Mouse (Mus musculus): ENCODE measurements around the gene Fas. TPM values are rescaled to one million over a fixed set of nuclear protein-coding genes. Genes with fewer than 3 reads are reported as not detected.

Fas gene
- polyA plus RNA-seq, 1 experiment from 2014 or later = 0.19 TPM

- Histone ChIP-seq H3K4me1 (peaks cover 11% of the 10 kb centered on the region; the same call in 1 of the 2 replicates), H3K9ac (no peak overlapping the region), H3K4me2 (no peak overlapping the region), H3K9me3 (replicated peaks) (no peaks in the 10 kb centered on the region), H3K27me3 (no peaks in the 10 kb centered on the region), H3K27ac (no peak overlapping the region), H3K36me3 (ENCODE audit: poor library complexity, severe bottlenecking) (no peaks in the 10 kb centered on the region), H3K4me3 (no peak overlapping the region)
- 83% methylated on average over 13 of the region's 13 CpGs for WGBS
- no peak for ATAC-seq
These were observed 2.6 kb upstream of the Fas start for GRCm38 (mm10) chr19:34287656-34288415.

- Histone ChIP-seq H3K4me2 (no peak overlapping the region), H3K27me3 (no peaks in the 10 kb centered on the region), H3K4me3 (no peak overlapping the region), H3K9ac (no peak overlapping the region), H3K27ac (no peak overlapping the region), H3K4me1 (peaks cover 11% of the 10 kb centered on the region; the same call in 1 of the 2 replicates), H3K36me3 (ENCODE audit: poor library complexity, severe bottlenecking) (no peaks in the 10 kb centered on the region), H3K9me3 (replicated peaks) (no peaks in the 10 kb centered on the region)
- ATAC-seq = no peak
- 91% methylated on average over 1 of the region's 1 CpGs for WGBS
These were observed 1.8 kb upstream of the Fas start for GRCm38 (mm10) chr19:34288696-34289095.

- Histone ChIP-seq H3K27me3 (no peaks in the 10 kb centered on the region), H3K4me3 (peak overlapping the region; percentile 39), H3K9ac (peak overlapping the region; percentile 40), H3K36me3 (ENCODE audit: poor library complexity, severe bottlenecking) (no peaks in the 10 kb centered on the region), H3K27ac (no peak overlapping the region), H3K9me3 (replicated peaks) (no peaks in the 10 kb centered on the region), H3K4me2 (peak overlapping the region; percentile 64), H3K4me1 (peaks cover 11% of the 10 kb centered on the region; the same call in 1 of the 2 replicates)
- ATAC-seq = peak; percentile 64; the same call in 1 of the 2 replicates
- 17% methylated on average over 15 of the region's 15 CpGs for WGBS
These were observed 441 bp downstream of the Fas start for GRCm38 (mm10) chr19:34290872-34291341.

- Histone ChIP-seq H3K9ac (no peak overlapping the region), H3K4me3 (no peak overlapping the region), H3K4me2 (0 out of 2 replicates have a peak overlapping the region, but pooled peaks have one; percentile 64), H3K4me1 (peaks cover 11% of the 10 kb centered on the region; the same call in 1 of the 2 replicates), H3K36me3 (ENCODE audit: poor library complexity, severe bottlenecking) (no peaks in the 10 kb centered on the region), H3K27ac (no peak overlapping the region), H3K27me3 (no peaks in the 10 kb centered on the region), H3K9me3 (replicated peaks) (no peaks in the 10 kb centered on the region)
- no peak for ATAC-seq
- WGBS = 77% methylated on average over 8 of the region's 8 CpGs
These were observed 913 bp downstream of the Fas start for GRCm38 (mm10) chr19:34291379-34291778.

- H3K4me1 ChIP-seq = peaks cover 11% of the 10 kb centered on the region; the same call in 1 of the 2 replicates
- no peak overlapping the region for H3K4me2 ChIP-seq
- no peaks in the 10 kb centered on the region for H3K9me3 ChIP-seq (replicated peaks)
- no peaks in the 10 kb centered on the region for H3K27me3 ChIP-seq
- H3K9ac ChIP-seq = no peak overlapping the region
- no peak overlapping the region for H3K4me3 ChIP-seq
- H3K36me3 ChIP-seq (ENCODE audit: poor library complexity, severe bottlenecking) = no peaks in the 10 kb centered on the region
- no peak for ATAC-seq
- H3K27ac ChIP-seq = no peak overlapping the region
- WGBS = 83% methylated on average over 5 of the region's 5 CpGs
These were observed 1.5 kb downstream of the Fas start for GRCm38 (mm10) chr19:34291956-34292355.

- Histone ChIP-seq H3K4me2 (no peak overlapping the region), H3K4me1 (peaks cover 11% of the 10 kb centered on the region; the same call in 1 of the 2 replicates), H3K4me3 (no peak overlapping the region), H3K27ac (no peak overlapping the region), H3K36me3 (ENCODE audit: poor library complexity, severe bottlenecking) (no peaks in the 10 kb centered on the region), H3K27me3 (no peaks in the 10 kb centered on the region), H3K9me3 (replicated peaks) (no peaks in the 10 kb centered on the region), H3K9ac (no peak overlapping the region)
- ATAC-seq = no peak
- WGBS = 85% methylated on average over 2 of the region's 2 CpGs
These were observed 2.2 kb downstream of the Fas start for GRCm38 (mm10) chr19:34292701-34293100.

- no peak overlapping the region for H3K4me3 ChIP-seq
- peaks cover 11% of the 10 kb centered on the region; the same call in 1 of the 2 replicates for H3K4me1 ChIP-seq
- no peak overlapping the region for H3K9ac ChIP-seq
- no peaks in the 10 kb centered on the region for H3K36me3 ChIP-seq (ENCODE audit: poor library complexity, severe bottlenecking)
- no peak overlapping the region for H3K27ac ChIP-seq
- WGBS = 68% methylated on average over 3 of the region's 3 CpGs
- no peaks in the 10 kb centered on the region for H3K27me3 ChIP-seq
- no peak overlapping the region for H3K4me2 ChIP-seq
- ATAC-seq = no peak
- H3K9me3 ChIP-seq (replicated peaks) = no peaks in the 10 kb centered on the region
These were observed 3.0 kb downstream of the Fas start for GRCm38 (mm10) chr19:34293376-34293947.

- WGBS = 72% methylated on average over 6 of the region's 6 CpGs
- H3K4me2 ChIP-seq = no peak overlapping the region
- no peaks in the 10 kb centered on the region for H3K36me3 ChIP-seq (ENCODE audit: poor library complexity, severe bottlenecking)
- H3K9me3 ChIP-seq (replicated peaks) = no peaks in the 10 kb centered on the region
- peaks cover 6% of the 10 kb centered on the region; the same call in 1 of the 2 replicates for H3K4me1 ChIP-seq
- no peaks in the 10 kb centered on the region for H3K27me3 ChIP-seq
- no peak overlapping the region for H3K4me3 ChIP-seq
- ATAC-seq = no peak
- no peak overlapping the region for H3K27ac ChIP-seq
- H3K9ac ChIP-seq = no peak overlapping the region
These were observed 5.0 kb downstream of the Fas start for GRCm38 (mm10) chr19:34295442-34295841.

GRCm38 (mm10) chr19:34298531-34298930 lies 8.1 kb downstream of the Fas start:
- Histone ChIP-seq H3K9ac (no peak overlapping the region), H3K36me3 (ENCODE audit: poor library complexity, severe bottlenecking) (no peaks in the 10 kb centered on the region), H3K27ac (no peak overlapping the region), H3K4me1 (no peaks in the 10 kb centered on the region), H3K9me3 (replicated peaks) (no peaks in the 10 kb centered on the region), H3K4me3 (no peak overlapping the region), H3K27me3 (no peaks in the 10 kb centered on the region), H3K4me2 (no peak overlapping the region)
- 88% methylated on average over 1 of the region's 1 CpGs for WGBS
- ATAC-seq = no peak

GRCm38 (mm10) chr19:34299229-34299628 lies 8.8 kb downstream of the Fas start:
- Histone ChIP-seq H3K4me2 (no peak overlapping the region), H3K4me1 (no peaks in the 10 kb centered on the region), H3K4me3 (no peak overlapping the region), H3K9ac (no peak overlapping the region), H3K27me3 (no peaks in the 10 kb centered on the region), H3K36me3 (ENCODE audit: poor library complexity, severe bottlenecking) (no peaks in the 10 kb centered on the region), H3K27ac (no peak overlapping the region), H3K9me3 (replicated peaks) (no peaks in the 10 kb centered on the region)
- no peak for ATAC-seq
- 84% methylated on average over 4 of the region's 4 CpGs for WGBS

- Histone ChIP-seq H3K4me1 (no peaks in the 10 kb centered on the region), H3K9me3 (replicated peaks) (no peaks in the 10 kb centered on the region), H3K36me3 (ENCODE audit: poor library complexity, severe bottlenecking) (no peaks in the 10 kb centered on the region), H3K4me2 (no peak overlapping the region), H3K4me3 (no peak overlapping the region), H3K27ac (no peak overlapping the region), H3K9ac (no peak overlapping the region), H3K27me3 (no peaks in the 10 kb centered on the region)
- WGBS = 77% methylated on average over 2 of the region's 2 CpGs
- no peak for ATAC-seq
These were observed 10.0 kb downstream of the Fas start for GRCm38 (mm10) chr19:34300430-34300829.

- no peaks in the 10 kb centered on the region for H3K36me3 ChIP-seq (ENCODE audit: poor library complexity, severe bottlenecking)
- no peaks in the 10 kb centered on the region for H3K27me3 ChIP-seq
- no peak overlapping the region for H3K27ac ChIP-seq
- H3K9ac ChIP-seq = no peak overlapping the region
- ATAC-seq = no peak
- H3K4me1 ChIP-seq = no peaks in the 10 kb centered on the region
- H3K4me2 ChIP-seq = no peak overlapping the region
- H3K9me3 ChIP-seq (replicated peaks) = no peaks in the 10 kb centered on the region
- no peak overlapping the region for H3K4me3 ChIP-seq
These were observed 14.5 kb downstream of the Fas start for GRCm38 (mm10) chr19:34304917-34305316.

Measured in forebrain, embryonic 13.5 days (tissue).